Mouse (Mus musculus): Measurements from ENCODE around the gene Fkbp4. TPM values are rescaled to one million over a fixed set of nuclear protein-coding genes. Genes with fewer than 3 reads are reported as not detected.

Gene Fkbp4
- polyA plus RNA-seq, 1 experiment from 2014 or later, result 436 TPM

DNA sequence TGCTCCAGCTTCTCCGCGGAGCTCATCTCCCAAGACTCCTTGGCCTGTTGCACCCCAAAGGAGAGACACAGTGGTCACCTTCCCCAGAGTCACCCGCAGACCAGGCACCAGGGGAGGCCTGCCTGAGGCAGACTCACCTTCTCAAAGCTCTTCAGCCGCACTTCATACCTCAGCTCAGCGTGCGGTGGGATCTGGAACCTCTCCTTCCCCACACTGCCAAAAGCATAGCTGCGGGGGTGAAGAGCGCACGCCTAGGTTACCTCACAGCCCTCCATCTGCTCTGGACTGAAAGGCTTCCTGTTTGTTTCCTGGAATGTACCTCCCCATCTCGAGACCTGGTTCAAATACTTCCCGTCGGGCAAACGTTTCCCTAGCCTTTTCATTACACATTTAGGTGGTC is 4.9 kb downstream of the Fkbp4 start:
- H3K36me3 ChIP-seq, result peaks cover 72% of the 10 kb centered on the region
- no peak overlapping the region for H3K9ac ChIP-seq (replicated peaks)
- ATAC-seq (replicated peaks), result no peak
- H3K4me3 ChIP-seq, result no peak overlapping the region
- H3K4me2 ChIP-seq (replicated peaks), result no peak overlapping the region
- WGBS, result 94% methylated on average over 13 of the region's 13 CpGs
- no peak overlapping the region for H3K27ac ChIP-seq (replicated peaks)
- no peaks in the 10 kb centered on the region for H3K27me3 ChIP-seq
- peaks cover 12% of the 10 kb centered on the region for H3K4me1 ChIP-seq
- H3K9me3 ChIP-seq, result no peaks in the 10 kb centered on the region

DNA sequence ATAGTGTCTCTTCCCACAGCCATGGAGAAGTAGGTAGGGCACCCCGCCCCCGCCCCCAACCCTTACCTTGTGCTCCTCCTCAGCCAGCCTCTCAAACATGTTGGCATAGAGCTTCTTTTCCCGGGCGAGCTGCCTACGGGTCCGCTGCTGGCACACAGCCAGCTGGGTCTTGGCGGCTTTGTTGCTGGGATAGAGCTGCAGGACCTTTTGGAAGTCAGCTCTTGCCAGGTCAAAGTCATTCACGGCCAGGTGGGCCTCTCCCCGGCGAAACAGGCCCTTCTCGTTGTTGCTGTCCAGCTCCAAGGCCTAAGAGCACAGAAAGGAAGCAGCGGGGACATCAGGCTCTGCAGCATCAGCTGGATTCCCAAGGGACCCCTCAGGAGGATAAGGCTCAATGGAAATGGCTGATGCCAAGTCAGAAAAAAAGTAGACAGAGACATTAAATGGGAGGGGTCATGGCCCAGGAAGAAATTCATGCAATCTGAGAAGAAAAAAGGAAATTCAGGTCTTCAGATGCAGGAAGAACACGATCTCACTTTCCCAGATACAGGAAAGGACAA is 6.0 kb downstream of the Fkbp4 start:
- H3K9ac ChIP-seq (replicated peaks), result no peak overlapping the region
- ATAC-seq (replicated peaks), result no peak

DNA sequence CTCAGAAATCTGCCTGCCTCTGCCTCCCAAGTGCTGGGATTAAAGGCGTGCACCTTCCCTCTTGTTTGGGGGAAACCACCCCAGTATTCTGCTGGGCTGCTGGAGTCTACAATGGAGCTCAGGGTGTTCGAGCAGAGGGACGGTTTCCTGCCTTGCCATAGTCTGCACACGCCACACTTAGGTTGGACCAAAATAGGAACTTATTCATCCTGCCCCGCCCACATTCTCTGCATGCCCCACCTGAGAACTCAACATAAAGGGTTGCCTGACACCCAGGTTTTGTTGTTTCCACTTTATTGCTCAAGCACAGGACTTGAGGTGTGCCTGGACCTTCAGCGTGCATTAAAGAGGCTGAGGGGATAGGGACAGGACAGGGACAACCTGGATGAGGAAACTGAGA is 8.7 kb downstream of the Fkbp4 start:
- ATAC-seq (replicated peaks), result no peak
- peaks cover 67% of the 10 kb centered on the region for H3K36me3 ChIP-seq
- peaks cover 4% of the 10 kb centered on the region for H3K4me1 ChIP-seq
- H3K9ac ChIP-seq (replicated peaks), result no peak overlapping the region
- H3K4me3 ChIP-seq, result no peak overlapping the region
- no peaks in the 10 kb centered on the region for H3K9me3 ChIP-seq
- 96% methylated on average over 6 of the region's 6 CpGs for WGBS
- no peak overlapping the region for H3K4me2 ChIP-seq (replicated peaks)
- no peaks in the 10 kb centered on the region for H3K27me3 ChIP-seq
- H3K27ac ChIP-seq (replicated peaks), result no peak overlapping the region

More for the DNA sequence above, 6.0 kb downstream of the Fkbp4 start:
- Histone ChIP-seq H3K4me1 (peaks cover 12% of the 10 kb centered on the region), H3K36me3 (peaks cover 78% of the 10 kb centered on the region), H3K27ac (replicated peaks) (no peak overlapping the region), H3K4me3 (no peak overlapping the region), H3K9me3 (no peaks in the 10 kb centered on the region), H3K27me3 (no peaks in the 10 kb centered on the region), H3K4me2 (replicated peaks) (no peak overlapping the region)
- 67% methylated on average over 13 of the region's 13 CpGs for WGBS

DNA sequence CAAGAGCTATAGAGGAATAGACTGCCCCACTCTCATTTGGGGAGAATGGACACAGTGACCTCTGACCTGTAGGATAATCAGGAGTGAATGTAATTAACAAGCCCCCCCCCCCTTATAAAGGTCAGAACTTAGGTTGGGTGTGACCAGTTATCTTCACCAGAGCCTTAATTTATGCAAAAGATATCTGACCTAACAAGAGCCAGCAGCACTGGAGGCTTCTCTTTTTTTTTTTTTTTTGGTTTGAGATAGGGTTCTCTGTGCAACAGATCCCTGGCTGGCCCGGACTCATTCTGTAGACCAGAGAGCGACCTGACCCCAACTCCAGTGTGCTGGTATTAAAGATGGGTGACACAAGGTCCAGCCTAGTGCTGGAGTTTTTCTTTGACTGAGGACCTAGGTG is 9.2 kb downstream of the Fkbp4 start:
- 100% methylated on average over 2 of the region's 2 CpGs for WGBS
- Histone ChIP-seq H3K4me3 (no peak overlapping the region), H3K27me3 (no peaks in the 10 kb centered on the region), H3K9ac (replicated peaks) (no peak overlapping the region), H3K36me3 (peaks cover 61% of the 10 kb centered on the region), H3K27ac (replicated peaks) (no peak overlapping the region), H3K4me2 (replicated peaks) (no peak overlapping the region), H3K9me3 (no peaks in the 10 kb centered on the region), H3K4me1 (peaks cover 4% of the 10 kb centered on the region)
- no peak for ATAC-seq (replicated peaks)

DNA sequence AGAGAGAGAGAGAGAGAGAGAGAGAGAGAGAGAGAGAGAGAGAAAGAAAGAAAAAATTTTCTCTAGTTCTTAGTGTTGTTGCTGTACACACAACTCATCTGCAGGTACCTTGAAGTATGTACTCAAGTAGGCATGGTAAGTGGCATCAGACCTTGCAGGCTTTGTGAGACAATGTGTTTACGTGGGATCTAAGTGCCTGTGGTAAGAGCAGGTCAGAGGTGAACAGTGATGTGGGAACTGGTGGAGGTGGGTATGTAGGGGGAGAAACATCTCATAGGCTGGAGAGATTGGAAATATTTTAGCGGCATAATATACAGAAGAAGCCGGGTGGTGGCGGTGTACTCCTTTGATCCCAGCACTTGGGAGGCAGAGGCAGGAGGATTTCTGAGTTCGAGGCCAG is 10.9 kb downstream of the Fkbp4 start:
- Histone ChIP-seq H3K27me3 (no peaks in the 10 kb centered on the region), H3K27ac (replicated peaks) (no peak overlapping the region), H3K4me1 (peaks cover 7% of the 10 kb centered on the region), H3K4me2 (replicated peaks) (no peak overlapping the region), H3K36me3 (peaks cover 44% of the 10 kb centered on the region), H3K9me3 (no peaks in the 10 kb centered on the region), H3K4me3 (no peak overlapping the region), H3K9ac (replicated peaks) (no peak overlapping the region)
- 92% methylated on average over 5 of the region's 5 CpGs for WGBS
- no peak for ATAC-seq (replicated peaks)

DNA sequence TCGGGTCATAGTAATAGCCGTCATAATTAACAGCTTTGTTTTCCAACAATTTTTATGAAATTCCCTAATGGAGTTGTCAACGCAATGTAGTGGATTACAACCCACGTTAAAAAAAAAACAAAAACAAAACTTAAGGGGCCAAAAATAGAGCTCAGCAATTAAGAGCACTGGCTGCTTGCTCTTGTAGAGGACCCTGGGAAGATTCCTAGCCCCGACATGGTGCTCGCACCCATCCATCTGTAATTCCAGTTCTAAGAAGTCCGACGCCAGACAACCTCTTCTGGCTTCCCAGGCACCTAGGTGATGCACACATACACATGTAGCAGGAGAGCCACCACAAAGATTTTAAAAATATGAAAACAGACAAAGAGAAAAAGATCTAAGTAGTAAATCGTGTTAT is 13.4 kb downstream of the Fkbp4 start:
- peaks cover 7% of the 10 kb centered on the region for H3K4me1 ChIP-seq
- no peaks in the 10 kb centered on the region for H3K27me3 ChIP-seq
- WGBS, result 19% methylated on average over 9 of the region's 9 CpGs
- no peaks in the 10 kb centered on the region for H3K9me3 ChIP-seq
- peaks cover 21% of the 10 kb centered on the region for H3K36me3 ChIP-seq
- peak overlapping the region; percentile 96 for H3K27ac ChIP-seq (replicated peaks)
- peak overlapping the region; percentile 63 for H3K4me3 ChIP-seq
- peak; percentile 2; the same call in 1 of the 2 replicates for ATAC-seq (replicated peaks)
- H3K4me2 ChIP-seq (replicated peaks), result peak overlapping the region; percentile 67
- H3K9ac ChIP-seq (replicated peaks), result peak overlapping the region; percentile 72

DNA sequence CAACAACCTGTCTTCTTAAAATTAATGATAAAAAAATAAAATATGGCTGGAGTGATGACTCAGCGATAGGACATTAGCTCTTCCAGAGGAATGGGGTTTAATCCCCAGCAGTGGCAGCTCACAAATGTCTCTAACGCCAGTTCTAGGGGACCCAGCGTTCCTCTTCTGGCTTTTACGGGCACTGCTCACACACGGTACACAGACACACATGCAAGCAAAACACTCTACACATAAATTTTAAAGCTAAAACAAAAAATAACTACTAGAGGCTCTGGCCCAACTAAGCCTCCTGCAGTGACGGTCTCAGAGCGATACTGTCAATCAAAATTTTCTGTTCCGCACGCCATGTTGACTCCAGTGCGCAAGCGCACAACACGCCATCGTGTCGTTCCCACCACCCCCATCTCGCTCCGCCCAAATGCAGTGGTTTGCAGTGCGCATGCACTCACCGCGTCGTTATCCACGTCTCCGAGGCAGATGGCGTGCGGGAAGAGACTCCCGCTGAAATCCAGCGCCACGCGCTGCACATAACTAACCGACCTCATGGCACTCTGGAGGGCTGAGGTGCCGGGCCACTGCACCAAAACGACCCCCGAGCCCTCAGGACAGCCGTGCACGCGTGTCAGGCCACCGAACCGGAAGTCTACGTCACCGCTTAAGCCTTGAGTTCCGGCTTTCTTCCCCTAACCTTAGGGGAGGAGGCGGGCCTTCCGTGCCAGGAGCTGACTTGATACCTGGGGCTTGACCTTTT is 14.0 kb downstream of the Fkbp4 start, which contains the start of gene Itfg2:
Gene Itfg2, minus strand, starts transcription at position 663 of the 751 bp plus-strand sequence.
- Histone ChIP-seq H3K4me3 (peak within 1 kb of the TSS; percentile 63), H3K9ac (replicated peaks) (peak within 1 kb of the TSS; percentile 72), H3K36me3 (peaks cover 15% of the 10 kb centered on the region), H3K27me3 (no peaks in the 10 kb centered on the region), H3K4me1 (peaks cover 7% of the 10 kb centered on the region), H3K27ac (replicated peaks) (peak within 1 kb of the TSS; percentile 96), H3K9me3 (no peaks in the 10 kb centered on the region), H3K4me2 (replicated peaks) (peak within 1 kb of the TSS; percentile 67)
- WGBS, result under 1% methylated on average over 42 of the region's 42 CpGs
- ATAC-seq (replicated peaks), result peak; percentile 95

DNA sequence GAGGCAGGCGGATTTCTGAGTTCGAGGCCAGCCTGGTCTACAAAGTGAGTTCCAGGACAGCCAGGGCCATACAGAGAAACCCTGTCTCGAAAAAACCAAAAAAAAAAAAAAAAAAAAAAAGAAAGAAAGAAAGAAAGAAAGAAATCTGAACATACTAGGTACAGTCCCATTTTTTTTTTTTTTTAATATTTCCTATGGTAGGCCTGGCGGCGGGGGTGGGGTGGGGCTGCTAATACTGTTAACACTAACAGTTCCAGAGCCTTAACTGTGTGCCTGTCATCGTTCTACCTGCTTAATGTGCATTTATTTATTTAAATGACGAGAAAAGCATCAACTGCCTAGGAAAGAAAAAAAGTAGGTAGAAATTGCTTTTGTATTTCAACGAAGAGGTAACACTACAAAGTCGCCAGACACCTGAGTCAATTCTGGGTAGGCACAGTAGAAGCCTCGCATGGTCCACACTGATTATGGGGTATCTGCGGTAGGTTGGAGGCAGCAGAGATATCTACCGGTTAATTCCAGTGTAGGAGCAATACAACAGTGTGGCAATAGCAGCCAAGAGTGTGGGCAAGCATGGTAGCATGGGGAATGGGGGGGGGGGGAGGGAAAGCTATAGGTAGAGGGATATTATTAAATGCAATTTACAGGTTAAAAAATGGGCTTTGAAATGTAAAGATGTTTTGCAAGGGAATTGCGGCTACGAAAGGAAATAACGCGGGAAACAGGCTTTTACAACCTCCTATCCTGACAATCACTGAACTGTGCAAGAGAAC is 14.8 kb downstream of the Fkbp4 start:
- Histone ChIP-seq H3K4me2 (replicated peaks) (peak overlapping the region; percentile 67), H3K27me3 (no peaks in the 10 kb centered on the region), H3K9me3 (no peaks in the 10 kb centered on the region), H3K9ac (replicated peaks) (peak overlapping the region; percentile 72), H3K4me1 (peaks cover 7% of the 10 kb centered on the region), H3K27ac (replicated peaks) (peak overlapping the region; percentile 96), H3K4me3 (peak overlapping the region; percentile 63), H3K36me3 (peaks cover 8% of the 10 kb centered on the region)
- 49% methylated on average over 16 of the region's 16 CpGs for WGBS
- peak; percentile 44 for ATAC-seq (replicated peaks)

DNA sequence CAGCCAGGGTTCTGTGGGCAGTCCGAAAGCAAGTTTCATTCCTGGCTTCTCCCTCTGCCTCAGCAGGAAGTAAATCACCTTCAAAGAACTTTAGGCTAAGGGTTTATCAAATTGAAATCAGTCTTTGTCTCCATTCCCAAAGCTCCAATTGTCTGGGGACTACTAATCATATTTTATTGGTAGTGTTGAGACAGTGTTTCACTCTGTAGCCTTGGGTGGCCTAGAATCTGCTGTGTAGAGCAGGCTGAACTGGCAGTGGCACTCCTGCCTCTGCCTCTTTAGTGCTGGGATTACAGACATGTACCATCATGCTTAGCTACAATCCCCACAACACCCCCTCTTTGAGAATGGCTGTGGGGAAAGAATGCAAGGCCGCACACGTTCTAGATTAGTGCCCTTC is 17.0 kb downstream of the Fkbp4 start:
- no peaks in the 10 kb centered on the region for H3K27me3 ChIP-seq
- ATAC-seq (replicated peaks), result no peak
- H3K9ac ChIP-seq (replicated peaks), result no peak overlapping the region
- H3K36me3 ChIP-seq, result no peaks in the 10 kb centered on the region
- peaks cover 7% of the 10 kb centered on the region for H3K4me1 ChIP-seq
- H3K4me2 ChIP-seq (replicated peaks), result no peak overlapping the region
- no peak overlapping the region for H3K27ac ChIP-seq (replicated peaks)
- no peaks in the 10 kb centered on the region for H3K9me3 ChIP-seq
- H3K4me3 ChIP-seq, result no peak overlapping the region
- WGBS, result 93% methylated on average over 3 of the region's 3 CpGs

DNA sequence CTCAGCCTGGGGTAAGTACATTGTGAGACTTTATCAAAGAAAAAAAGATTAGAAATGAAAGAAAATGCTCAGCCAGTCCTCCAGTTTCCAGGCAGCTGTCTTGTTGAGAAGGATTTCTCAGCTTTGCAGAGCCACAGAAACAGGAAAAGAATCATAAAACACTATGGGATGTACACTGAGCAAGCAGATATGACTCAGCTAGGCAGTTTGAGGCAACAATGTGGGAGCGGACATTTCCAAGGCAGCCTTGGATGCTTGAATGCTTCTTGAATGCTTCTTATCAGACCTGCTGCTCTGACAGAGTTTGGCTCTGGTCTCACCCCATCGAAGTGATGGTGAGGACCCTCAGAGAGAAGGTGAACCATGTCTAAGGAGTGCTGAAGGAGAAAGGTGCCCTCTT is 17.4 kb downstream of the Fkbp4 start:
- Histone ChIP-seq H3K9ac (replicated peaks) (no peak overlapping the region), H3K4me1 (peaks cover 7% of the 10 kb centered on the region), H3K27ac (replicated peaks) (no peak overlapping the region), H3K36me3 (no peaks in the 10 kb centered on the region), H3K9me3 (no peaks in the 10 kb centered on the region), H3K4me2 (replicated peaks) (no peak overlapping the region), H3K27me3 (no peaks in the 10 kb centered on the region), H3K4me3 (no peak overlapping the region)
- WGBS, result 94% methylated on average over 2 of the region's 2 CpGs
- ATAC-seq (replicated peaks), result no peak

DNA sequence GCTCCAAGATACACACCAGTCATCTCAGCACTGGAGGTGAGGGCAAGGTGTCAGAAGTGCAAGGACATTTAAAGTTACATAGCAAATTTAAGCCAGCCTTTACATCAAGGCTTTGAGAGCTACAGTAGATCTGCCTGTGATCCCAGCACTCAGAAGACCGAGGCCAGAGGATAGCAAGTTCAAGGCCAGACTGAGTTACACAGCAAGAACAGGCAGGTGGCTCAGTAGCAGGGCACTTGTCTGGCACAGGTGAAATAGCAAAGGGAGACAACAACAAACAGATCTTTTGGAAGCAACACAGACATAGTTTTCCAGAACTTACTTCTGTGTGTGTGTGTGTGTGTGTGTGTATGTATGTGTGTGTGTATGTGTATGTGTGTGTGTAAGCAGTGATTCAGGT is 20.4 kb downstream of the Fkbp4 start:
- WGBS, result 90% methylated on average over 1 of the region's 1 CpGs
- no peaks in the 10 kb centered on the region for H3K27me3 ChIP-seq
- no peaks in the 10 kb centered on the region for H3K9me3 ChIP-seq
- no peak overlapping the region for H3K4me3 ChIP-seq
- peaks cover 2% of the 10 kb centered on the region; the same call in 1 of the 2 replicates for H3K36me3 ChIP-seq
- H3K4me1 ChIP-seq, result no peaks in the 10 kb centered on the region; the same call in 1 of the 2 replicates
- no peak for ATAC-seq (replicated peaks)
- no peak overlapping the region for H3K9ac ChIP-seq (replicated peaks)
- no peak overlapping the region for H3K27ac ChIP-seq (replicated peaks)
- H3K4me2 ChIP-seq (replicated peaks), result no peak overlapping the region

DNA sequence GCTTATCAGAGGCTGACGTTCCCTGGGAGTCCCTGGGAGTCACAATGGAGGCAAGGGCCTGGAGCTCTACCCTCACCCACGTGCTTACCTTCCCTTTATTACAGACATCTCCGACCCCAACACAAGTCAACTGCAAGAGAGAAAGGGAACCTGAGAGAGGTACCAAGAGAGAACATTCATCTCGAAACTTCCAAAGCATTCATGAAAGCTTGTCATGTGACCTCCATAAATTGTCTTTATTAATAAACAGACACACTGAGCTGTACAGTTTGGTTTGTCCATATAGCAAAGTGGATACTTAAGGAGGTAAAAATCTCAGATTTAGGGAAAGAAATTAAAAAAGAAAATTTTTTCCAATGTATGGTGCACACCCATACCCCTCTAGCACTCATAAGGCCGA is 22.3 kb downstream of the Fkbp4 start:
- H3K36me3 ChIP-seq, result peaks cover 16% of the 10 kb centered on the region; the same call in 1 of the 2 replicates
- H3K9me3 ChIP-seq, result no peaks in the 10 kb centered on the region
- no peak overlapping the region for H3K4me3 ChIP-seq
- H3K27me3 ChIP-seq, result no peaks in the 10 kb centered on the region
- H3K4me1 ChIP-seq, result no peaks in the 10 kb centered on the region
- no peak overlapping the region for H3K9ac ChIP-seq (replicated peaks)
- H3K4me2 ChIP-seq (replicated peaks), result no peak overlapping the region
- no peak overlapping the region for H3K27ac ChIP-seq (replicated peaks)
- 88% methylated on average over 5 of the region's 5 CpGs for WGBS
- no peak for ATAC-seq (replicated peaks)
